Mouse (Mus musculus) stomach, postnatal 0 days (tissue): ENCODE measurements around the gene Asb18.

Experiments used
- CTCF ChIP-seq: IDR thresholded peaks from 2 replicates; pipeline ENCODE4 v1.5.1; 2016; ENCODE audit warnings: antibody characterized with exemption, low read depth, mild to moderate bottlenecking, moderate library complexity
- EP300 ChIP-seq: optimal IDR thresholded peaks from 2 replicates; pipeline ENCODE3; 2016; ENCODE audit warnings: antibody characterized with exemption

DNA sequence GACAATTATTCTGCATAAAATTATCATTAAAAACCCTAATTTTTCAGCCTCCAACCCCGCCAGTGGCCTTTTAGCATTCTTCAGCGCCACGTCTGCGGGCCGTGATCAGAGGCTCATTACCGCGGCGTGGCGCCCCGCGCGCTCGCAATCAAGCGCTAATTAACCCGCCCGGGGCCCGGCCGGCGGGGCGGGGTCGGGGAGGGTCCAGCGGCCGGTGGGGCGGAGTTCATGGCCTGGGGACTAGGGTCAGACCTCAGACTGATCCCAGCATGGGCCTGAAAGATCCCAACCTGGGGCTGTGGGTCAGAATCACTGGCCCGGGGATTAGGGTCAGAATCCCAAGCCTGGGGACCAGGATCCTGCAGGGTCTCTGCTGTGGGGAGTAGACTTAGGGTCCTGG, 22.2 kb downstream of the Asb18 start:
- TF ChIP-seq CTCF: no peak
- TF ChIP-seq EP300: no peak
